Mouse (Mus musculus): ENCODE measurements around the gene Rrbp1. TPM values are rescaled to one million over a fixed set of nuclear protein-coding genes. Genes with fewer than 3 reads are reported as not detected.

The Rrbp1 gene
- polyA plus RNA-seq, 1 experiment from 2014 or later = 90.8 TPM

GRCm38 (mm10) chr2:144003544-144003943 lies 7.5 kb downstream of the Rrbp1 start:
- Histone ChIP-seq H3K27ac (no peak overlapping the region), H3K4me1 (peaks cover 58% of the 10 kb centered on the region), H3K9me3 (replicated peaks) (no peaks in the 10 kb centered on the region), H3K27me3 (no peaks in the 10 kb centered on the region), H3K4me3 (replicated peaks) (no peak overlapping the region), H3K9ac (no peak overlapping the region), H3K4me2 (no peak overlapping the region), H3K36me3 (0 out of 2 replicates have a peak, but pooled peaks cover 13% of the 10 kb centered on the region)
- WGBS = 68% methylated on average over 2 of the region's 2 CpGs
- no peak for ATAC-seq (replicated peaks; ENCODE audit: low FRiP score)

DNA sequence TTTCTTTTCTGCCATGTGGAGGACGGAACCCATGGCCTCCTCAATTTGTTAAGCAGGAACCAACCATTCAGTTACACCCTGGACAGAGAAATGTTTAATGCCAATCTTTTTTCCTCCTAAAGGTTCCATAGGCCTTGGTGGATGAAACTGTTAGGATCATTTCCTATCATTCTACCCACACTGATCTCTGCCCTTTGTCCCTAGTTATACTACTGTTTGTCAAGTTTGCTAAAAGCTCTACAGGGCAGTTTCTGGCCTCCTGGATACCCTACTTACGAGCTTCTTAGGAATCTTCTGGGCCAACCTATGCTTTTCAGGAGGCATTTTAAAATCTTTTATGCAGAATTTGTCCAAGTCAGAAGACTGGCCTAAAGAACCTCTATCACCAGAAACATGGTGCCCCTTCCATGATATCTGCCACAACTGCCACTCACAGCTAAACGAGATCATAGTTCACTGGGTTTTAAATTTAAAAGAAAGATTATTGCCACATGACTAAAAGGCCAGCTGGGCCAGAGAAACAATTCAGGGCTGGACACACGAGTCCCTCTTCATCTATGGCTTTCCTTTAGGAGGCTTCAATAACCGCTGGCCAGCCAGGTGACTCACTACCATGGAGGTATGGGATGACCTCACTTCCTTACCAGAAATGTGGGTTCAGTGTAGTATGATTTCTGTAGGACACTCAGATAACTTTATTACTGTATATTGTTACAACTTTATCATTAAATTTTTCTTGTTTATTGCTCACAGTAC lies 8.7 kb downstream of the Rrbp1 start:
- Histone ChIP-seq H3K36me3 (0 out of 2 replicates have a peak, but pooled peaks cover 11% of the 10 kb centered on the region), H3K4me1 (peaks cover 49% of the 10 kb centered on the region), H3K4me3 (replicated peaks) (no peak overlapping the region), H3K27ac (no peak overlapping the region), H3K9me3 (replicated peaks) (no peaks in the 10 kb centered on the region), H3K4me2 (no peak overlapping the region), H3K9ac (no peak overlapping the region), H3K27me3 (no peaks in the 10 kb centered on the region)
- ATAC-seq (replicated peaks; ENCODE audit: low FRiP score) = no peak
- WGBS = 79% methylated on average over 5 of the region's 5 CpGs

GRCm38 (mm10) chr2:143992977-143993376 lies 18.1 kb downstream of the Rrbp1 start:
- Histone ChIP-seq H3K4me1 (peaks cover 23% of the 10 kb centered on the region), H3K27me3 (no peaks in the 10 kb centered on the region), H3K4me3 (replicated peaks) (no peak overlapping the region), H3K9ac (no peak overlapping the region), H3K27ac (no peak overlapping the region), H3K4me2 (no peak overlapping the region), H3K36me3 (peaks cover 8% of the 10 kb centered on the region), H3K9me3 (replicated peaks) (no peaks in the 10 kb centered on the region)
- no peak for ATAC-seq (replicated peaks; ENCODE audit: low FRiP score)
- 76% methylated on average over 1 of the region's 1 CpGs for WGBS

- Histone ChIP-seq H3K9me3 (replicated peaks) (no peaks in the 10 kb centered on the region), H3K27ac (no peak overlapping the region), H3K4me2 (no peak overlapping the region), H3K36me3 (peaks cover 17% of the 10 kb centered on the region), H3K4me1 (peaks cover 23% of the 10 kb centered on the region), H3K4me3 (replicated peaks) (no peak overlapping the region), H3K9ac (no peak overlapping the region), H3K27me3 (no peaks in the 10 kb centered on the region)
- WGBS = 89% methylated on average over 7 of the region's 7 CpGs
- no peak for ATAC-seq (replicated peaks; ENCODE audit: low FRiP score)
Observed at GRCm38 (mm10) chr2:143991964-143992672, 18.9 kb downstream of the Rrbp1 start.

DNA sequence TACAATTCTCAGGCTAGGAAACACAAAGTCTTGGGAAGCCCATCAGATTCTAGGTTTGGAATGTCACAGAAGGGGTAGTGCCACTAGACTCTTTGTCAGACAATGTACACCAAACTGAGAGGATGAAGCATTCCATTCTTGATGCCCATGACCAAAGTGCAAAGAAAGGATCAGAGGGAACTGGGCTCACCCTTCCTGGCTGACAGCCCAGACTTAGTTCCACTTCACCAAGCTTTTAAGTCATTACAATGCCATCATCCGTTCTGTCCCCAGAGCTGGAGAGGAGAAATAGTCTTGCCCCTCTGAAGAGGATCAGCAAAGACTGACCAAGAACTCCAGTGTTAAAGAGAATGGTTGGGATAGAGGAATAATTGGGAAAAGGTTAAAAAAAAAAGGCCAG lies 20.1 kb downstream of the Rrbp1 start:
- ATAC-seq (replicated peaks; ENCODE audit: low FRiP score) = peak; percentile 49; the same call in 1 of the 2 replicates
- H3K27ac ChIP-seq = peak overlapping the region; percentile 55; the same call in 1 of the 2 replicates
- H3K9ac ChIP-seq = no peak overlapping the region
- peaks cover 23% of the 10 kb centered on the region for H3K4me1 ChIP-seq
- no peaks in the 10 kb centered on the region for H3K27me3 ChIP-seq
- no peaks in the 10 kb centered on the region for H3K9me3 ChIP-seq (replicated peaks)
- H3K4me3 ChIP-seq (replicated peaks) = no peak overlapping the region
- peaks cover 26% of the 10 kb centered on the region for H3K36me3 ChIP-seq
- WGBS = 23% methylated on average over 1 of the region's 1 CpGs
- H3K4me2 ChIP-seq = no peak overlapping the region

DNA sequence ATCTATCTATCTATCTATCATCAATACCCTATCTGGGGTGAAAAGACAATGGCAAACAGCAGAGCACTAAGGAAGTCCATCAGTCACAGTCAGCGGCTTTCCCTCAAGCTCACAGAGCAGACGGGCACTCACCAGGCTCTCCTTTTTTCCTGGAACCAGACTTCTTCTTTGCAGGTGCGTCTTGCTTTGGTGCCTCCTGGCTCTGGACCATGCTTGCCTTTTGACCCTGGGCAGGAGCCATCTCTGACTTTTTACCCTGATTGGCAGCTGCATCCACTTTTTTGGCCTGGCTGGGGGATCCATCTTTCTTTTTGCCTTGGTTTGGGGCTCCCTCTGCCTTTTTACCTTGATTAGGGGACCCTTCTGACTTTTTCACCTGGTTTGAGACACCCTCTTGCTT lies 23.0 kb downstream of the Rrbp1 start:
- no peak overlapping the region for H3K4me3 ChIP-seq (replicated peaks)
- WGBS = 88% methylated on average over 3 of the region's 3 CpGs
- ATAC-seq (replicated peaks; ENCODE audit: low FRiP score) = no peak
- no peaks in the 10 kb centered on the region for H3K27me3 ChIP-seq
- no peaks in the 10 kb centered on the region for H3K9me3 ChIP-seq (replicated peaks)
- H3K9ac ChIP-seq = no peak overlapping the region
- H3K27ac ChIP-seq = no peak overlapping the region
- H3K4me2 ChIP-seq = no peak overlapping the region
- peaks cover 54% of the 10 kb centered on the region for H3K36me3 ChIP-seq
- peaks cover 19% of the 10 kb centered on the region for H3K4me1 ChIP-seq

DNA sequence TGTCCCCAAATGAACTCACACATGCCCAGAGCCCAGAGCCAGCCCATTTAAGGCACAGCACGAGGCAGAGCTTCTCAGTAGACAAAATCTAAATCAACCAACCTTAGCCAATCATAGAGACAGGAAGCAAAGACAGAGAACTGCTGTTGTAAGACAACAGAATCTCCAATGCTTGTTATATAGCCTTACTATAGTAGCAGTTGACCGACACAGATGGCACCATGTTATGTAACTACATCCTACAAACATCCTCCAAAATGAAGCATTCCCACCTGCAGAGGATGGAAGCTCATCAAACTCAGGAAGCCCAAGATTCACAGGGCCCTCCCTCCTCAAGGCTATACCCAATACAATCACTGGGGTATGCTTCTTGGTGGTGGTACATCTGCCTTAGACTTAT lies 23.6 kb downstream of the Rrbp1 start:
- no peaks in the 10 kb centered on the region for H3K27me3 ChIP-seq
- H3K27ac ChIP-seq = no peak overlapping the region
- H3K36me3 ChIP-seq = peaks cover 57% of the 10 kb centered on the region
- H3K4me1 ChIP-seq = peaks cover 18% of the 10 kb centered on the region
- H3K9me3 ChIP-seq (replicated peaks) = no peaks in the 10 kb centered on the region
- no peak overlapping the region for H3K4me3 ChIP-seq (replicated peaks)
- no peak overlapping the region for H3K4me2 ChIP-seq
- ATAC-seq (replicated peaks; ENCODE audit: low FRiP score) = no peak
- no peak overlapping the region for H3K9ac ChIP-seq
- WGBS = 65% methylated on average over 2 of the region's 2 CpGs

- H3K4me1 ChIP-seq = no peaks in the 10 kb centered on the region
- no peak overlapping the region for H3K4me3 ChIP-seq (replicated peaks)
- H3K27me3 ChIP-seq = no peaks in the 10 kb centered on the region
- peaks cover 81% of the 10 kb centered on the region for H3K36me3 ChIP-seq
- H3K9me3 ChIP-seq (replicated peaks) = no peaks in the 10 kb centered on the region
- H3K9ac ChIP-seq = no peak overlapping the region
- ATAC-seq (replicated peaks; ENCODE audit: low FRiP score) = no peak
- 54% methylated on average over 2 of the region's 2 CpGs for WGBS
- no peak overlapping the region for H3K4me2 ChIP-seq
- H3K27ac ChIP-seq = no peak overlapping the region
Observed at GRCm38 (mm10) chr2:143983482-143983881, 27.6 kb downstream of the Rrbp1 start.

DNA sequence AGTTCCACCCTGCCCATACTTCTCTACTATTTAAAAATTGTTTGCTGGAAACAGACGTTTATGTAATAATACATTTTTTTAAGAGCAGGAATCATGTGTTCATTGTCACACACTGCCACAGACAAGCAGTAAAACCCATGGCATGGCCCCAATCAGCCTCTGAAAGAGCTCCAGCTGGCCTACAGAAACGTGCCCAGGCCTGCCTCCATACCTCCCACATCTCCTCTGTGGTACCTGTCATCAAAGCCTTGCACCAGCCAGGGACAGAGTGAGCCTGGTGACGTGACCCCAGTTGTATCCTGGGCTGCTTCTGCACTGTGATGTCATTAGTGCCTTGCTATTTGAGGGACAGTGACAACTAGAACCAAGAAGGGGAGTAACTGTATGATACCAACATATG lies 28.2 kb downstream of the Rrbp1 start:
- ATAC-seq (replicated peaks; ENCODE audit: low FRiP score) = no peak

GRCm38 (mm10) chr2:143982152-143982551 lies 28.9 kb downstream of the Rrbp1 start:
- ATAC-seq (replicated peaks; ENCODE audit: low FRiP score) = no peak
- no peak overlapping the region for H3K9ac ChIP-seq
- H3K4me2 ChIP-seq = no peak overlapping the region
- 74% methylated on average over 4 of the region's 4 CpGs for whole genome bisulfite sequencing
- H3K27me3 ChIP-seq = no peaks in the 10 kb centered on the region
- no peaks in the 10 kb centered on the region for H3K4me1 ChIP-seq
- peaks cover 80% of the 10 kb centered on the region for H3K36me3 ChIP-seq
- no peak overlapping the region for H3K4me3 ChIP-seq (replicated peaks)
- H3K9me3 ChIP-seq (replicated peaks) = no peaks in the 10 kb centered on the region
- no peak overlapping the region for H3K27ac ChIP-seq

More for the DNA sequence above, 28.2 kb downstream of the Rrbp1 start:
- WGBS = 52% methylated on average over 3 of the region's 3 CpGs
- Histone ChIP-seq H3K27ac (no peak overlapping the region), H3K9ac (no peak overlapping the region), H3K4me1 (no peaks in the 10 kb centered on the region), H3K4me2 (no peak overlapping the region), H3K36me3 (peaks cover 84% of the 10 kb centered on the region), H3K4me3 (replicated peaks) (no peak overlapping the region), H3K9me3 (replicated peaks) (no peaks in the 10 kb centered on the region), H3K27me3 (no peaks in the 10 kb centered on the region)

DNA sequence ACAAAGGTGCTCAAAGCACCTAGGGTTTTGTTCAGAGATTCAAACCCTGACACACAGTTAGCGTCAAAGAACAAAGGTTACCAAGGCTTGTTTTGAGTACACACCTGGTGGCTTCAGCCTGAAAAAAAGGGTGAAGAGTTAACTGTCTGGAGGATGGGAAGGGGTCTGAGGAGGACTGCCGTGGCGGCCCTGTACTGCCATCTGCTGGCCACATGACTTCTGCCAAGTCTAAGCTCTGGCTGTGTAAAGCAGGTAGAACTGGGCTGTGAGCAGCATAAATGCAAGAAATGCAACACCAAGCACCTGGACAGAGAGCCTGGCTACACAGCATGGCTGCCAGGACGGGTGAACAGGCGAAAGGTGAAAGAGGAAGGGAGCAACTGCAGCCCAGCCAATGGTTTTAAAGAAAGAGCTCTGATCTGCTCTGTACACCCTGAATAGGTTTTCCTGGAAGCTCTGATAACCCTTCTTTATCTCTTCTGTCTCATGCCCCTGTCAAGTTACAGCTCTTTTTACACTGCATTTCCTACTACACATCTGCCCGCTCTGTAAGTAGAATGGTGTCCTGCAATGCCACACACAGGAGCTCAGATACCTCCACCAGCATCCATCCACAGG lies 30.2 kb downstream of the Rrbp1 start:
- Histone ChIP-seq H3K4me2 (no peak overlapping the region), H3K27ac (no peak overlapping the region), H3K9me3 (replicated peaks) (no peaks in the 10 kb centered on the region), H3K36me3 (peaks cover 81% of the 10 kb centered on the region), H3K4me3 (replicated peaks) (no peak overlapping the region), H3K27me3 (no peaks in the 10 kb centered on the region), H3K4me1 (no peaks in the 10 kb centered on the region), H3K9ac (no peak overlapping the region)
- peak; percentile 83 for ATAC-seq (replicated peaks; ENCODE audit: low FRiP score)
- 43% methylated on average over 6 of the region's 6 CpGs for WGBS

DNA sequence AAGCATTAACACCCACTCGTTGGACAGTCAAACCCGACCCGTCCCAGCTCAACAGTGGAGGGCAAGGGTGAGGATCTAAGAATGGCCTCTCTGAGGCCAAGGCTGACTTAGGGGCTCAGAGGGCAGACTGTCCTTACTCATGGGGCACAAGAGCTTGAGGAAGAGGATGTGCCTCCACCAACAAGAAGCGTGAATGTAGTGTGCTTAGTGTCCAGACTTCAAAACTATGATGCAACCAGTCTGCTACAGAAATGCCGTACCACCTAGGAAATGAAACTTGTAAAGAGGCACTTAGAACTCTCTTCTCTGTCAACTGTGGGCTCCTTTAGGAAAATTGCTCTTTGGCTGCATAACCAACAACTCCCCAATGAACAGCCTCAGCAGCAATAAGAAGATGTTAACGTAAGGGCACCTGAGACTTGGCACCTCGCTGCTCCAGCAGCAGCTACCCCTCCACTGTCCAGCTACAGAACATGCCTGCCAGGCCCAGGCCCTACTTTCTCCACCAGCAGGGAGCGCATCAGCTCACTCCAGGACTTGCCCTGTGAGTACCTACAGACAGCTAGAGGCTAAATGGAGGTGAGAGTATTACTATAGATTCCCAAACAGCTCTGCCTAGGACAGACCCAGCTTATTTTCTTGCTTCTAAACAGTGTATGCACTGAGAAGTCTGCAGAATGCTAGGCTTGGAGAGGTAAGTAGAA lies 32.5 kb downstream of the Rrbp1 start:
- Histone ChIP-seq H3K9ac (no peak overlapping the region), H3K4me2 (no peak overlapping the region), H3K27me3 (no peaks in the 10 kb centered on the region), H3K4me1 (no peaks in the 10 kb centered on the region), H3K36me3 (peaks cover 76% of the 10 kb centered on the region), H3K9me3 (replicated peaks) (no peaks in the 10 kb centered on the region), H3K4me3 (replicated peaks) (no peak overlapping the region), H3K27ac (no peak overlapping the region)
- no peak for ATAC-seq (replicated peaks; ENCODE audit: low FRiP score)
- whole genome bisulfite sequencing = 91% methylated on average over 8 of the region's 8 CpGs
